Mouse (Mus musculus) ES-E14 (cell line): ENCODE results near the gene Dnali1. TPM values are rescaled to one million over a fixed set of nuclear protein-coding genes. Genes with fewer than 3 reads are reported as not detected.

Experiments
- DNase-seq: peaks from one replicate; pipeline ENCODE4 v3.0.0-alpha.2; 2013; ENCODE audit warnings: low read depth, low spot score
- H3K27ac ChIP-seq: 2 replicates; pipeline ENCODE4 v1.5.1; 2012; ENCODE audit warnings: low read depth, mild to moderate bottlenecking, low read length, moderate library complexity, mixed read lengths; ENCODE audit not compliant: poor library complexity, insufficient read depth, severe bottlenecking
- H3K36me3 ChIP-seq: 2 replicates; pipeline ENCODE4 v1.6.1; 2012; ENCODE audit warnings: mild to moderate bottlenecking, low read length, moderate library complexity, mixed read lengths; ENCODE audit not compliant: control insufficient read depth, poor library complexity, insufficient read depth, severe bottlenecking
- H3K4me1 ChIP-seq, 2 experiments: fragments of 150-350 bp in 1 of 2; sonication (generic) in 1 of 2; 2 replicates each; pipeline ENCODE4 v1.6.1; 2012; ENCODE audit warnings: low read length in 2 of 2, mild to moderate bottlenecking in 1 of 2, mixed read lengths in 1 of 2; ENCODE audit not compliant: control insufficient read depth in 2 of 2, insufficient read depth in 2 of 2, poor library complexity in 1 of 2
- H3K4me3 ChIP-seq, 2 experiments: fragments of 150-350 bp in 1 of 2; sonication (generic) in 1 of 2; 2 replicates each; pipeline ENCODE4 v1.5.1; 2012; ENCODE audit warnings: low read length in 2 of 2, low read depth in 1 of 2, mild to moderate bottlenecking in 1 of 2, mixed read lengths in 1 of 2; ENCODE audit not compliant: insufficient read depth in 1 of 2, poor library complexity in 1 of 2, severe bottlenecking in 1 of 2
- H3K9ac ChIP-seq: 2 replicates; pipeline ENCODE4 v1.6.1; 2012; ENCODE audit warnings: low read depth, mild to moderate bottlenecking, low read length, mixed read lengths; ENCODE audit not compliant: poor library complexity, insufficient read depth, severe bottlenecking
- H3K9me3 ChIP-seq: fragments of 150-350 bp; sonication (generic); 2 replicates; pipeline ENCODE4 v1.6.1; 2012; ENCODE audit warnings: low read depth, mild to moderate bottlenecking, low read length; ENCODE audit not compliant: control insufficient read depth, insufficient read depth
- CHD2 ChIP-seq: IDR thresholded peaks from 2 replicates; pipeline ENCODE4 v1.6.1; 2014; ENCODE audit warnings: mild to moderate bottlenecking, low read depth, low read length, inconsistent platforms
- HCFC1 ChIP-seq: IDR thresholded peaks from 2 replicates; pipeline ENCODE4 v1.6.1; 2012; ENCODE audit warnings: low read length, inconsistent platforms, borderline replicate concordance; ENCODE audit not compliant: insufficient read depth
- MAFK ChIP-seq: IDR thresholded peaks from 2 replicates; pipeline ENCODE4 v1.6.1; 2014; ENCODE audit warnings: mild to moderate bottlenecking, low read depth, low read length, inconsistent platforms; ENCODE audit not compliant: insufficient read depth
- ZC3H11A ChIP-seq: IDR thresholded peaks from 2 replicates; pipeline ENCODE4 v1.6.1; 2012; ENCODE audit warnings: low read depth, mild to moderate bottlenecking, inconsistent platforms, low read length, borderline replicate concordance
- ZNF384 ChIP-seq: IDR thresholded peaks from 2 replicates; pipeline ENCODE4 v1.6.1; 2012; ENCODE audit warnings: low read depth, low read length, inconsistent platforms
- in situ Hi-C, 2 experiments: fragments of 600-800 bp; cut with MboI; formaldehyde crosslinking; loops; one replicate each; pipeline ENCODE4 v1.15.1; 2025; ENCODE audit warnings: low sequenced_read_pairs in 2 of 2, inconsistent platforms in 1 of 2; ENCODE audit not compliant: unreplicated experiment in 2 of 2
- total RNA-seq: library from RNA; depleted of rRNA; stranded (reverse); fragments of 300-350 nt; gene quantifications from 2 replicates; pipeline ENCODE4 v1.2.3, GENCODE M21; 2012

The Dnali1 gene
- total RNA-seq, 1 experiment, result not detected

GRCm38 (mm10) chr4:125057273-125057672, 8.2 kb downstream of the Dnali1 start:
- peaks cover 31% of the 10 kb centered on the region for H3K36me3 ChIP-seq
- in situ Hi-C loops, result loop anchor here in 1 of 2 experiments (10.0 kb wide), 1 partner anchor 112 kb away; no protein-coding TSS in a partner anchor
- no peak for TF ChIP-seq HCFC1
- no peak for TF ChIP-seq MAFK
- H3K4me1 ChIP-seq, result peaks cover 0 to 12% of the 10 kb centered on the region in 2 experiments; a peak in 1 of 4 replicates
- H3K9me3 ChIP-seq, result no peaks in the 10 kb centered on the region
- no peak for DNase-seq
- H3K4me3 ChIP-seq, result no peak overlapping the region
- no peak overlapping the region for H3K27ac ChIP-seq
- H3K9ac ChIP-seq, result no peak overlapping the region

DNA sequence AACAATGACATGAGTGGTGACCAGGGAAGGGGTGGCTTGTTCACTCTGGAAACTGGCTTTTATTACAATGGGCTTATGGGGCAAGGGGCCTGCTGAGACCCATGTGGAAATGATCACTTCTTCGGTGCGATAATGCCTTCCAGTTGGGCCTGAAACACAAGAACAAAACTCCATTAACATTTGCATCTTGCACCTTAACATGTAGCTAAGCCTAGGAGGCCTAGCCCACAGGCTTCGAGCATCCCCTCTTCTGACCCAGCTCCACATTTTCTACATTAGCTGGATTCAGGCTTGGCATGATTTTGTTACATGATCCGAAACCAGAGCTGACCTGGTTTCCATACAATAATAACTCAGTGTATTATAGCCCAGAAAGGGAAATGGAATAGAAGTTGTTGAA, 9.0 kb downstream of the Dnali1 start:
- H3K27ac ChIP-seq, result no peak overlapping the region
- peaks cover 0 to 12% of the 10 kb centered on the region in 2 experiments; a peak in 1 of 4 replicates for H3K4me1 ChIP-seq
- no peak overlapping the region for H3K4me3 ChIP-seq
- TF ChIP-seq ZNF384, result no peak
- no peak for TF ChIP-seq HCFC1
- TF ChIP-seq ZC3H11A, result no peak
- TF ChIP-seq CHD2, result no peak
- no peak for TF ChIP-seq MAFK
- no peak for DNase-seq
- H3K9me3 ChIP-seq, result no peaks in the 10 kb centered on the region
- H3K9ac ChIP-seq, result no peak overlapping the region
- H3K36me3 ChIP-seq, result peaks cover 33% of the 10 kb centered on the region
- in situ Hi-C loops, result loop anchor here in 1 of 2 experiments (10.0 kb wide), 1 partner anchor 112 kb away; no protein-coding TSS in a partner anchor

GRCm38 (mm10) chr4:125055385-125055784, 10.1 kb downstream of the Dnali1 start:
- in situ Hi-C loops, result loop anchor here in 1 of 2 experiments (10.0 kb wide), 1 partner anchor 111 kb away; no protein-coding TSS in a partner anchor
- no peaks in the 10 kb centered on the region for H3K9me3 ChIP-seq
- no peak overlapping the region for H3K9ac ChIP-seq
- peaks cover 0 to 12% of the 10 kb centered on the region in 2 experiments; a peak in 1 of 4 replicates for H3K4me1 ChIP-seq
- H3K27ac ChIP-seq, result no peak overlapping the region
- DNase-seq, result no peak
- no peak for TF ChIP-seq ZNF384
- no peak for TF ChIP-seq MAFK
- no peak for TF ChIP-seq CHD2
- TF ChIP-seq ZC3H11A, result no peak
- no peak for TF ChIP-seq HCFC1
- no peak overlapping the region for H3K4me3 ChIP-seq
- H3K36me3 ChIP-seq, result peaks cover 37% of the 10 kb centered on the region

- Histone ChIP-seq H3K9me3 (no peaks in the 10 kb centered on the region), H3K9ac (no peak overlapping the region), H3K4me3 (no peak overlapping the region), H3K27ac (no peak overlapping the region), H3K36me3 (peaks cover 71% of the 10 kb centered on the region), H3K4me1 (no peaks in the 10 kb centered on the region)
- no peak for TF ChIP-seq ZC3H11A
- TF ChIP-seq MAFK, result no peak
- no peak for TF ChIP-seq CHD2
- TF ChIP-seq ZNF384, result no peak
- TF ChIP-seq HCFC1, result no peak
- in situ Hi-C loops, result no loop called here
- DNase-seq, result no peak
Observed at GRCm38 (mm10) chr4:125044454-125044853, 21.0 kb downstream of the Dnali1 start.

GRCm38 (mm10) chr4:125034341-125034740, 31.2 kb downstream of the Dnali1 start:
- Histone ChIP-seq H3K36me3 (peaks cover 24% of the 10 kb centered on the region), H3K9me3 (no peaks in the 10 kb centered on the region), H3K4me3 (no peak overlapping the region), H3K4me1 (peaks cover 3 to 4% of the 10 kb centered on the region in 2 experiments; a peak in 2 of 4 replicates), H3K9ac (no peak overlapping the region), H3K27ac (no peak overlapping the region)
- no peak for DNase-seq
- in situ Hi-C loops, result no loop called here
- TF ChIP-seq CHD2, result no peak
- TF ChIP-seq ZC3H11A, result no peak
- TF ChIP-seq MAFK, result no peak
